Mouse (Mus musculus) CH12.LX (cell line): ENCODE results near the gene Pklr. TPM values are rescaled to one million over a fixed set of nuclear protein-coding genes. Genes with fewer than 3 reads are reported as not detected.

Experiments
- DNase-seq: peaks from one replicate; pipeline ENCODE4 v3.0.0-alpha.2; 2013; ENCODE audit errors: extremely low read depth
- H3K27ac ChIP-seq: 2 replicates; pipeline ENCODE4 v1.5.1; 2012; ENCODE audit warnings: low read depth, mild to moderate bottlenecking, control low read depth, moderate library complexity; ENCODE audit not compliant: insufficient read depth
- H3K27me3 ChIP-seq: replicated peaks from 2 replicates; pipeline ENCODE3; 2012; ENCODE audit warnings: inconsistent platforms
- H3K36me3 ChIP-seq, 2 experiments: replicated peaks in 1 of 2; 2 replicates each; pipeline versions ENCODE3 to v1.6.1; 2012; ENCODE audit warnings: inconsistent platforms in 1 of 2, low read length in 1 of 2, mild to moderate bottlenecking in 1 of 2, mixed read lengths in 1 of 2, moderate library complexity in 1 of 2; ENCODE audit not compliant: control insufficient read depth in 1 of 2, insufficient read depth in 1 of 2
- H3K4me1 ChIP-seq, 2 experiments: 2 replicates each; pipeline ENCODE4 v1.6.1; 2012; ENCODE audit warnings: inconsistent platforms in 1 of 2, moderate library complexity in 1 of 2; ENCODE audit not compliant: insufficient read depth in 2 of 2, control insufficient read depth in 1 of 2
- H3K4me2 ChIP-seq: 2 replicates; pipeline ENCODE4 v1.6.1; 2012; ENCODE audit warnings: low read depth, mild to moderate bottlenecking, control low read depth; ENCODE audit not compliant: poor library complexity, insufficient read depth, severe bottlenecking
- H3K4me3 ChIP-seq, 3 experiments: fragments of 150-350 bp in 1 of 3; sonication (generic) in 1 of 3; replicated peaks in 1 of 3; 2 replicates each; pipeline versions ENCODE3 to v1.5.1; 2011 to 2012; ENCODE audit warnings: low read depth in 2 of 3, low read length in 2 of 3, mild to moderate bottlenecking in 2 of 3, moderate library complexity in 2 of 3, control low read depth in 1 of 3, improper control_type of control experiment in 1 of 3, inconsistent platforms in 1 of 3, mixed read lengths in 1 of 3; ENCODE audit not compliant: poor library complexity in 1 of 3
- H3K79me2 ChIP-seq: replicated peaks from 2 replicates; pipeline ENCODE4 v1.6.1; 2012; ENCODE audit warnings: mild to moderate bottlenecking, moderate library complexity; ENCODE audit not compliant: control insufficient read depth, poor library complexity, insufficient read depth, severe bottlenecking; ENCODE audit errors: extremely low read depth
- H3K9ac ChIP-seq: 2 replicates; pipeline ENCODE4 v1.6.1; 2012; ENCODE audit warnings: low read depth, mild to moderate bottlenecking, control low read depth, moderate library complexity; ENCODE audit not compliant: insufficient read depth
- H3K9me3 ChIP-seq: replicated peaks from 2 replicates; pipeline ENCODE3; 2012; ENCODE audit warnings: low read length, inconsistent platforms, mixed read lengths
- BHLHE40 ChIP-seq: IDR thresholded peaks from 2 replicates; pipeline ENCODE4 v1.6.1; 2011; ENCODE audit warnings: mild to moderate bottlenecking, low read depth, low read length, improper control_type of control experiment
- CHD1 ChIP-seq: IDR thresholded peaks from 2 replicates; pipeline ENCODE4 v1.6.1; 2012; ENCODE audit warnings: low read depth, low read length, improper control_type of control experiment, inconsistent platforms
- CHD2 ChIP-seq: IDR thresholded peaks from 2 replicates; pipeline ENCODE4 v1.6.1; 2011; ENCODE audit warnings: low read length, improper control_type of control experiment
- CTCF ChIP-seq, 2 experiments: IDR thresholded peaks in 1 of 2; conservative IDR thresholded peaks in 1 of 2; 2 replicates each; pipeline ENCODE4 v1.5.1; 2011 to 2012; ENCODE audit warnings: low read depth in 2 of 2, low read length in 2 of 2, improper control_type of control experiment in 1 of 2, inconsistent platforms in 1 of 2, mild to moderate bottlenecking in 1 of 2, moderate library complexity in 1 of 2
- ETS1 ChIP-seq: conservative IDR thresholded peaks from 2 replicates; pipeline ENCODE4 v1.6.1; 2012; ENCODE audit warnings: low read depth, mild to moderate bottlenecking, inconsistent platforms, low read length, improper control_type of control experiment, moderate library complexity
- HCFC1 ChIP-seq: IDR thresholded peaks from 2 replicates; pipeline ENCODE4 v1.6.1; 2012; ENCODE audit warnings: low read depth, mild to moderate bottlenecking, inconsistent platforms, low read length, improper control_type of control experiment
- IRF4 ChIP-seq: IDR thresholded peaks from 2 replicates; pipeline ENCODE4 v1.6.1; 2014; ENCODE audit warnings: low read depth, mild to moderate bottlenecking, inconsistent platforms, low read length, improper control_type of control experiment
- JUN ChIP-seq: IDR thresholded peaks from 2 replicates; pipeline ENCODE4 v1.6.1; 2011; ENCODE audit warnings: low read depth, mild to moderate bottlenecking, low read length, improper control_type of control experiment, moderate library complexity; ENCODE audit not compliant: insufficient read depth
- JUND ChIP-seq: conservative IDR thresholded peaks from 2 replicates; pipeline ENCODE4 v1.6.1; 2011; ENCODE audit warnings: low read depth, low read length, improper control_type of control experiment
- KAT2A ChIP-seq: IDR thresholded peaks from 2 replicates; pipeline ENCODE4 v1.6.1; 2012; ENCODE audit warnings: low read length, improper control_type of control experiment, inconsistent platforms; ENCODE audit not compliant: insufficient replicate concordance
- MAFK ChIP-seq: IDR thresholded peaks from 2 replicates; pipeline ENCODE4 v1.6.1; 2011; ENCODE audit warnings: low read length, improper control_type of control experiment; ENCODE audit not compliant: insufficient replicate concordance
- MEF2A ChIP-seq: IDR thresholded peaks from 2 replicates; pipeline ENCODE4 v1.6.1; 2014; ENCODE audit warnings: low read depth, mild to moderate bottlenecking, inconsistent platforms, low read length, improper control_type of control experiment, borderline replicate concordance
- MXI1 ChIP-seq: IDR thresholded peaks from 2 replicates; pipeline ENCODE4 v1.6.1; 2011; ENCODE audit warnings: mild to moderate bottlenecking, low read depth, low read length, improper control_type of control experiment
- MYC ChIP-seq: IDR thresholded peaks from 2 replicates; pipeline ENCODE4 v1.6.1; 2011; ENCODE audit warnings: low read depth, mild to moderate bottlenecking, improper control_type of control experiment, low read length
- PAX5 ChIP-seq: IDR thresholded peaks from 2 replicates; pipeline ENCODE4 v1.6.1; 2012; ENCODE audit warnings: low read length, inconsistent platforms, mixed read lengths
- POLR2A ChIP-seq: IDR thresholded peaks from 2 replicates; pipeline ENCODE4 v1.6.1; 2011; ENCODE audit warnings: low read depth, mild to moderate bottlenecking, improper control_type of control experiment, low read length
- POLR2AphosphoS2 ChIP-seq: IDR thresholded peaks from 2 replicates; pipeline ENCODE4 v1.6.1; 2011; ENCODE audit warnings: low read depth, low read length, improper control_type of control experiment
- RAD21 ChIP-seq: IDR thresholded peaks from 2 replicates; pipeline ENCODE4 v1.6.1; 2011; ENCODE audit warnings: low read depth, mild to moderate bottlenecking, low read length, improper control_type of control experiment, moderate library complexity
- SMC3 ChIP-seq: IDR thresholded peaks from 2 replicates; pipeline ENCODE4 v1.6.1; 2011; ENCODE audit warnings: low read depth, low read length, improper control_type of control experiment
- TBP ChIP-seq: conservative IDR thresholded peaks from 2 replicates; pipeline ENCODE4 v1.6.1; 2011; ENCODE audit warnings: low read depth, low read length, improper control_type of control experiment
- UBTF ChIP-seq: IDR thresholded peaks from 2 replicates; pipeline ENCODE4 v1.6.1; 2012; ENCODE audit warnings: low read depth, mild to moderate bottlenecking, inconsistent platforms, low read length, improper control_type of control experiment, moderate library complexity
- USF1 ChIP-seq: IDR thresholded peaks from 2 replicates; pipeline ENCODE4 v1.6.1; 2014; ENCODE audit warnings: low read depth, mild to moderate bottlenecking, inconsistent platforms, low read length, improper control_type of control experiment
- USF2 ChIP-seq: conservative IDR thresholded peaks from 2 replicates; pipeline ENCODE4 v1.6.1; 2011; ENCODE audit warnings: low read depth, low read length, improper control_type of control experiment
- ZKSCAN1 ChIP-seq: IDR thresholded peaks from 2 replicates; pipeline ENCODE4 v1.6.1; 2012; ENCODE audit warnings: low read depth, inconsistent platforms, low read length, improper control_type of control experiment, borderline replicate concordance
- ZMIZ1 ChIP-seq: IDR thresholded peaks from 2 replicates; pipeline ENCODE4 v1.6.1; 2012; ENCODE audit warnings: low read depth, mild to moderate bottlenecking, inconsistent platforms, low read length, improper control_type of control experiment
- ZNF384 ChIP-seq: IDR thresholded peaks from 2 replicates; pipeline ENCODE4 v1.6.1; 2012; ENCODE audit warnings: low read depth, low read length, improper control_type of control experiment, inconsistent platforms
- dilution Hi-C: fragments of 300-500 bp; cut with MboI; formaldehyde crosslinking; loops from 2 replicates; pipeline ENCODE4 v1.14.3; 2020; ENCODE audit warnings: low sequenced_read_pairs; ENCODE audit not compliant: extremely low pct_unique_long_range_greater_than_20kb, extremely low pct_ligation_motif_present
- in situ Hi-C: fragments of 300-500 bp; cut with MboI; formaldehyde crosslinking; loops from 3 replicates; pipeline ENCODE4 v1.14.3; 2019; ENCODE audit warnings: low sequenced_read_pairs, low pct_ligation_motif_present, low pct_unique_long_range_greater_than_20kb, mixed read lengths
- polyA plus RNA-seq: library from polyadenylated mRNA; unstranded; fragments of >175 nt; gene quantifications from 2 replicates; pipeline ENCODE4 v1.2.1, GENCODE M21; 2012; ENCODE audit warnings: low read depth; ENCODE audit not compliant: insufficient read length
- total RNA-seq, 2 experiments: library from RNA; depleted of rRNA; stranded (reverse); fragments of 300-350 nt in 1 of 2; fragments of >200 nt in 1 of 2; gene quantifications; 2 replicates each; pipeline ENCODE4 v1.2.3; 2012 to 2014

Gene Pklr
- total and polyA plus RNA-seq, 3 experiments, result not detected

- no peaks in the 10 kb centered on the region for H3K27me3 ChIP-seq
- dilution Hi-C loops, result no loop called here
- in situ Hi-C loops, result no loop called here
These were observed 12.0 kb downstream of the Pklr start for GRCm38 (mm10) chr3:89147979-89148311.

GRCm38 (mm10) chr3:89148567-89148966 is 12.6 kb downstream of the Pklr start:
- DNase-seq, result no peak
- in situ Hi-C loops, result no loop called here
- H3K27me3 ChIP-seq, result no peaks in the 10 kb centered on the region
- H3K4me3 ChIP-seq, result no peak overlapping the region
- no peak overlapping the region for H3K27ac ChIP-seq
- H3K9ac ChIP-seq, result no peak overlapping the region
- H3K36me3 ChIP-seq, result peaks cover 0 to 53% of the 10 kb centered on the region in 2 experiments
- no peak overlapping the region for H3K4me2 ChIP-seq
- H3K4me1 ChIP-seq, result no peaks in the 10 kb centered on the region
- dilution Hi-C loops, result no loop called here
- no peaks in the 10 kb centered on the region for H3K79me2 ChIP-seq
- H3K9me3 ChIP-seq, result no peaks in the 10 kb centered on the region
- TF ChIP-seq UBTF (no peak), USF2 (no peak), SMC3 (no peak), MEF2A (no peak), ZMIZ1 (no peak), POLR2A (no peak), RAD21 (no peak), MAFK (no peak), MXI1 (no peak), JUND (no peak), CHD2 (no peak), ETS1 (no peak), CHD1 (no peak), KAT2A (no peak), ZKSCAN1 (no peak)
- TF ChIP-seq, all 38 proteins: peak for 0

More at GRCm38 (mm10) chr3:89147979-89148311, 12.0 kb downstream of the Pklr start:
- Histone ChIP-seq H3K9ac (no peak overlapping the region), H3K36me3 (peaks cover 0 to 52% of the 10 kb centered on the region in 2 experiments), H3K9me3 (no peaks in the 10 kb centered on the region), H3K4me3 (no peak overlapping the region), H3K27ac (no peak overlapping the region), H3K4me2 (no peak overlapping the region), H3K79me2 (no peaks in the 10 kb centered on the region), H3K4me1 (no peaks in the 10 kb centered on the region)
- DNase-seq, result no peak
- TF ChIP-seq ETS1, result no peak
- TF ChIP-seq PAX5, result no peak
- no peak for TF ChIP-seq IRF4
- no peak for TF ChIP-seq MYC
- TF ChIP-seq SMC3, result no peak
- TF ChIP-seq ZNF384, result no peak
- TF ChIP-seq TBP, result no peak
- TF ChIP-seq JUN, result no peak
- no peak for TF ChIP-seq HCFC1
- TF ChIP-seq POLR2AphosphoS2, result no peak
- TF ChIP-seq BHLHE40, result no peak
- no peak for TF ChIP-seq POLR2A
- no peak for TF ChIP-seq USF1
- no peak for TF ChIP-seq ZMIZ1
- no peak for TF ChIP-seq MXI1
- TF ChIP-seq CTCF (conservative IDR thresholded peaks at IDR 0.05 in 1 of 2, IDR thresholded peaks at IDR 0.05 in 1 of 2; ENCODE audit: low read depth in 2 of 2, low read length in 2 of 2), result no peak
- TF ChIP-seq CHD2, result no peak
